Mouse (Mus musculus) ovary, postnatal 36 days (tissue): Measurements from ENCODE around the gene Tasp1.
"Not testable (repeated sequence)": the region's sequence is repeated elsewhere in the genome, so short reads cannot be mapped to it uniquely, and the experiment has no call there.

Experiments
- DNase-seq: peaks from one replicate; pipeline ENCODE4 v3.0.0; 2022; ENCODE audit warnings: low spot score, mixed read lengths

Tasp1 gene

DNA sequence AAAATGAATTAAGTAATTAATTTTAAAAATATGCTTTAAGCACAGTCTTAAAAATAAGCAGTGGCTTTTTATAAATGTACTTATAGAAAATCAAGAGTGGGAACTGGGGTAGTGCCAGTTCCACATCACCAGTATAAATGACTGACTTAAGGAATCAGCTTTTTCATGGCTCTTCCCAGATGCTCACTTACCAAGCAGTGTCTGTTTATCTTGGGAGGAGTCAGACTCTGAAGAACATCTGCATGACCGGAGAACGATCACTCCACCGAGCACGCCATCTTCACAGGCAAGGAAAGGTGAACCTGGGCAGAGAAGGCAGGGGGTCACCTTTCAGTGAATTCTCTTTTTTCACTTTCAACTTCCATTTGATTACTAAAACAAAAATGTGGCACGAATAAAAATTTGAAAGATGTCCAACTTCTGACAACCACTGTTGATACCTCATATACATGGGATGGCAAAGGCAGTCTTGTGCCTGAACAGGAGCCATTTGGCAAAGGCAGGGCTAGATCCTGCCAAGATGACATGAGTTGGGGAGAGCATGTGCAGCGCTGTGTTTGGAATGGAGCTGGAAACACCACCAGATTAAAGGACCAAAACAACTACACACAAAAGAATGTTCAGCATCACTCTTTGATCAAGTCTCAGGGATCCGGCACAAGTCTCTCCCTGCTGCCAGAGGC lies 182.9 kb downstream of the Tasp1 start:
- no peak for DNase-seq

DNA sequence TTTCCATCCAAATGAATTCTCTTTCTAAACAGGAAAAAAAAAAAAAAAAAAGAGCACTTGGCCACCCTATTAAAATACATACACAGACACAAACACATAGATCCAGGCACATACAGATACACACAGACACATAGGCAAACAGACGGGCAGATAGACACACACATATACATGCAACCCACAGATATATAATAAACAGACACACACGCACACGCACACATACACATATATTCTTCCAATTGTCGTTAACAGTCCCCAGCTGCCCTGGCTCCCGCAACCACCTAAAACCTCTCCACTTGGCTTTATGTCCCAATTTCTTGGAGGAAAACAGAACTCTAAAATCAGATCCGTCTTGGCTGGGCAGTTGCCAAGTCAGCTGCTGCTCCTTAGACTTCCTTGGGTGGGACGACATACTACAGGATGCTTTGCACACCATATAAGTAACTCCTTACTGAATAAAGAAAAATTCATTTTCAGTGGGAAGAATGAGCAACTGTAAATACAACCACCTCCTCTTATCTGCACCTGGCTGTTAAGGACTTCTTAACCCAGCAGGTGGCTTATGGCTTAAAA lies 188.5 kb downstream of the Tasp1 start:
- DNase-seq, result no peak

DNA sequence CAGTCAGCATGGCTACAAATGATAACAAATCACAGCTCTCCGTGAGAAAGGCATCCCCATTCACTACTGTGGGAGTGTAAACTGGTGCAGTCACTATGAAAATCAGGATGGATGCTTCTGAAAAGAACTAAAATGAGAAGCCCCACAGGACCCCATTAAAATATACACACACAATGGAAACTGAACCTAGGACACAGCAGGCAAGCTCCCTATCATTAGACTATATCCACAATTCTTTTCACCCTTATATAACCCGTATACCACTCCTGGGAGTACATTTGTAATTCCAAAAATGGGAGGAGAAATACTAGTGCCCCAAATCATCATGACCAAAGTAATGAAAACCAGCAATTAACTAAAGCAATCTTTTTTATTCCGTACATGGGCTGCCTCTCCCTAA lies 190.7 kb downstream of the Tasp1 start:
- no peak for DNase-seq

GRCm38 (mm10) chr2:139874173-139874572 lies 192.4 kb downstream of the Tasp1 start:
- no peak for DNase-seq

GRCm38 (mm10) chr2:139873762-139874161 lies 192.8 kb downstream of the Tasp1 start:
- DNase-seq, result no peak

GRCm38 (mm10) chr2:139869071-139869470 lies 197.5 kb downstream of the Tasp1 start:
- not testable (repeated sequence) for DNase-seq

GRCm38 (mm10) chr2:139863396-139863795 lies 203.2 kb downstream of the Tasp1 start:
- not testable (repeated sequence) for DNase-seq

DNA sequence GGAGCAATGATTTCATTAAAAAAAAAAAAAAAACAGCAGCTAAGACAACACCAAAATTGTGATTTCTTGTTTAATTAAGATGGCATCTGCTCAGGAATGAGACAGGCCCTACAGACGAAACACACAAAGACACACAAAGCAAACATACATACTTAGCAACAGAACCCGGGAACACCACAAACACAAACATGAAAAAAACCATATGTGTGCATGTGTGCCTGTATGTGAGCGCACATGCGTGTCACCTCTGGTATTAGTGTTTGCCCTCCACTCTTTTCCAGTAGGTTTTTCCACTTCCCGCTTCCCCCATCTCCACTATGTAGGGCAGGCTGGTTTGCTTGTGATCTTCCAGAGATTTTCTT lies 206.5 kb downstream of the Tasp1 start:
- no peak for DNase-seq

- DNase-seq, result no peak
Observed at GRCm38 (mm10) chr2:139859424-139860132, 207.0 kb downstream of the Tasp1 start.

DNA sequence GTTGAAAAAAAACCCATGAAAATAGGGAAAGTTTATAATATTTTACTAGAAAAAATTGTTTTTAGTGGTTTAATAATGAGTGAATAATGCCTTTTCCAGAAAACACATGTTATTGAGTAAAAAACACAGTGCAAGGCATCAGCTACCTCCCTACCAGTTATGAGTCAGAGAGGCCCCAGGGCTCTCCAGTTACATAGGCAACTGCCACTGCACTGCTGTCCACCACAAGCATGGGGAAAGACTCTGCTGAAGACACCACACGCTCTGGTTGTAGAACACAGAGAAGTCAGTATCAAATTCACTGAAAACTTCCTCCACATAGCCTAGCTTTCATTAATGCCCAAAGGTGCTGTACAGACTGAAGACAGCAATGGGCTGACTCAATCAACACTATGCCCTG lies 217.0 kb downstream of the Tasp1 start:
- DNase-seq, result no peak

- DNase-seq, result no peak
Observed at GRCm38 (mm10) chr2:139841359-139841758, 225.2 kb downstream of the Tasp1 start.

DNA sequence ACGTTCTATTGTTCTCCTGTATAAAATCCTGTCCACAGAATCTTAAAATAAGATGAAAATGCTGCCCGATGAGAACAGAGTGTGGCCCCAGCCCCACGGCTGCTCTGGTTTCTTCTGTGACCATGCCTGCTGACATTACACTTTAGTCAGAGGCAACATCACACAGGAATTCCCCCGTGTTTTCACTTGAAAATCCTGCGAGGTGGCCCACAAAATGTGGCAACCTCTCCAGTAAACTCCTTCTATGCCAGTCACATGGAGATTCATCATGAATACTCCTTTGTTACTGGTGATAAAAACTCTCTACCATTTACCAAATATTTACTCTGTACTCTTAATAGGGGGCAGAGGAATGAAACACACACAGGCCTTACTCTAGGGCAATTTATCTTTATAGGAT lies 225.7 kb downstream of the Tasp1 start:
- DNase-seq, result no peak

DNA sequence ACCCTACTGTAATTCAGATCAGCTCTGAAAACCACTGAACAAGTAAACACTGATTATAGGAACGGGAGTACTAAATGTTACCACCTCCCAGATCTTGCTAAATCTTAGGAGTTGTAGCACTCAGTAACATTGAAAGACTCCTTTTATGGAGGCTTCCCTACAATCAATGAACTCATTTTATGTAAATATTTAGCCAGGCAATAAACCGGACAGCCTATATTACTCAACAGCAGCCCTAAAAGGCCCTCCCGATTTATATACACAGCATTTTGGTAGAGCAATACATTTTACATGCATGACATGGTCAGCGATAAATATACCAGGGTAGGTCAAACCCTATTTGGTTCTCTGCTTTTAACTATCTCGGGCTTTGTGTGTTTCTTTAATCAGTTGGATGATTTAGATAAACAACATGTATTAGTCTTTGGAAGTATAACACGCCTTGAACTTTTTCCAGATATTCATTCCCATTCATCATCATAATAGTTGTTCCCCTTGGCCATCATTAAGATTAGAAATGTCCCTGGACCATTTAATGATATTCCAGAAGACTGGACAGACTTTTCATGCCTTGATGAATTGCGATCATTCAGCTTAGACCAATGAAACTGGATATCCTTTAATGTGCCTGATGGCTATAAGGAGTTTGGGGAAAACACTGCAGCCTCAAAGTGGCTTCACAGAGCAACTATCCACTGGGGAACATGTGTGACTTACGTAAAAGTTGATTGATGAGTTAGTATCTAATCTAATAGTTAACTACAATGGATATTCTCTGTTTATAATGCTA lies 244.8 kb downstream of the Tasp1 start:
- DNase-seq, result no peak

DNA sequence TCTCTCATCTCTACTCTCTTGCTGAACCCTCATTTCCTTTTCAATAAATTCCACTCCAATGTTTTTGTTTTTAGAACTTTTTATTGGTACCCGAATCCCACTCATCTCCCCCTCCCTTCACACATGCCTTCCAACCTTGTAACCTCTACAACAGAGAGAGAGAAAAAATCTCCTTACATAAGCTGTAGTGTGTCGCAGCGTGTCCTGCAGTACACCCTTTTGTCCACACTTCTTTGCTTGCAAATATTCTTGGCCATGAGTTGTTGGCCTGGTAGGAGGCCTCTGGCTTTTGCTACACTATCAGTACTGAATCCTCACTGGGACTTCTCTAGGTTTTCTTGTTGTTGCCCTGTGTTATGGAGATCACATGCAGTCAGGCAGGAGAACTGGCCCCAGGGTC lies 249.3 kb downstream of the Tasp1 start:
- no peak for DNase-seq

DNA sequence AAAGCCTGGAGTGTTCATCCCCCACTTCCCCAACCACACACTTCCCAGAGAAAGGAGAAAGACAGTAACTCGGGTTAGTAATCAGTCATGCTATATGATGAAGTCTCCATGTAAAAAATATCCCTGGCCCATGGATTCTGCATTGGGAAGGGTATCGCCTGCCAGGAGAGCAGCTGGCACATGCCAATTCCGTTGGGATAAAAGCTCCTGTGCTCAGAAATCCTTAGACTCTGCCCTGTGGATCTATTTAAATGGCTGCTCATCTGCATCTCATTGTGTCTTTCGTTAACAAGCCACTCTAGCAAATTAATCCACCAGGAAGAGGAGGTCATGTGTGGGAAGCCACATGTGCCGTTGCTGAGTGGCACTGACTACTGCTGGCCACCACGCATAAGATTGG lies 258.7 kb downstream of the Tasp1 start:
- DNase-seq, result no peak

DNA sequence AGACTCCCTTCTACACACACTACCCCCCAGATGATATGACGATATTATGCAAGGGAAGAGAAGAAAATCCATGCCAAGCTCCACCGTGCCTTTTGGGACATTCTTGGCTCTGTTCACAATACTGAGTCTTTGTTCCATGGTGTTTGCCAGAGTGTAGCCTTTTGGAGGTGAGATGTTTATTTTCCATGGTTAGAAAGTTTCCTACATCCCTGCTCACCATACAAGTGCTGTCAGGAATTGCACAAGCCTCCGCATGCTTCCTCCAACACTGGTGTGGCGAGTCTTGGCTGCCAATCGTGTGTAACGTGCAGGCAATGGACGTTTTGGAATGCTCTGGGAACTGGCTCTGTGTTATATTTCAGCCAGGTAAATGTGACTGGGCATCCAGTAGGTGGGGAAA lies 262.6 kb downstream of the Tasp1 start:
- no peak for DNase-seq

DNA sequence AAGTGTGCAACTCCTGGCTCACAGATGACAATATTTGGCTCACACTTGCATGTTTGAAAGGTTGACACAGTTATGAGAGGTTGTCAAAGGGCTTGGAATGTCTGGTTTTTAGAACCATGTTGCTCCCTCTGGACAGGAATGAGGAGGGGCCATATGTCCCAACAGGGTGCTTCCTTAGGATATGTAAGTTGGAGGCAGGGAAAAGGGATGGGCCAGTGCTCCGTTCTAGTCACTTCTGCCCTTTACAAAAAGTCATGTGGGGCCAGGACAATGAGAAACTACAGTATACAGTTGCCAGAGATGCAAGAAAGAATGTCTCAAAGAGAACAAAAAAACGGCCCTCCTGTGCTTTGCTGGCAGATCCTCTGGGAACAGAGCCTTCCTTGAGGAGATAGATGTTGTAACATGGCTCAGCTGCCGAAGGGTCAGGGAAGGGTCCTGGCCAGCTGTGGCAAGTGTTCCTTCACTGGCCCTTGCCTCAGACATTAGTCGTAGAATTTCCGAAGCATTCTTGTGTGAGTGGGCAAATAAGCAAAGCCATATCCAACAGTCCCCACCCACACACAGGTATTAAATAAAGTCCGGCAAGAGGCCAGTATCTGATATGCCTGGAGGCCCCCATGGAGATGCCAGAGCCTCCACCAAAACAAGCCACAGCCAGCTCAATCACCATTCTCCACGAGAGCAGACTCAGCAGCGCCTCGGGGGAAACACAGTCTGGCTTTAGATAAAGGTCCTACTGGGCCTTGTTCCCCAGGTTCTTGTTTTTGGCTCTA lies 274.1 kb downstream of the Tasp1 start:
- DNase-seq, result no peak

DNA sequence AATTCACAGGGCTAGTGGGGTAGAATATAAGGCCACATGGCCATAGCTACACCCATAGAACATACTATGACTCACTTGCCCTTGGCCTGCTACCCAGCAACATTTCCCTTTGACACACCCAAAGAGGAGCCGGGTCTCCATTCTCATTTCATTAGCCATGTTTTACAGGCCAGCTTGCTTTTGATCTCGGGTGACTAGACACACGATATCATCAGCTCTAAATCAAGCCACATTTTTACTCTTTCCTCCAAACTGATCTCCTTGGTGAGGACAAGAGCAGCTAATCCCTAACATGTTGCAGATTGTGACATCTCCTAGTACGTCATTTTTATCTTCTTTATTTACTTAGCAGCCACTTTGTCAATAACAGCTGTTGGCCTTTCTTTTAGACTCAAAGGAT lies 277.9 kb downstream of the Tasp1 start:
- no peak for DNase-seq

- no peak for DNase-seq
Observed at GRCm38 (mm10) chr2:139784946-139785345, 281.7 kb downstream of the Tasp1 start.

DNA sequence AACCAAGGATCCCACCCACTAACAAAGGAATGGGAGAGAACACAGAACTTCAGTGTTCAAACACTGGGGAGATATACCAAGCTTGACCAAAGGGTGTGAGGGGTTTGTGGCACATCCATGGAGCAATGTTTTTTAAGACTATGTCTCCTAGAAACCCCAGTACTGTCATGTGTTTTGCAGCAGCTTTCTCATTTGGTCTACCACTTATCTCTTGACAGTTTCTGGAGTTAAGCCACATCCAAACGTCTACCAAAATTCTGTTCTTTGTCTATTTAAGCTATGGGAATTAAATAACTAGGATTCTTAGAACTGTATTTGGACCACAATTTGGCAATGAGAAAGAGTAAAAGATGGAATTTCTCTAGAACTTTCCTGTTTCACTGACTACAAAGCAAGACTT lies 282.1 kb downstream of the Tasp1 start:
- no peak for DNase-seq
